Mouse (Mus musculus): ENCODE results near the gene Baz1a.

DNA sequence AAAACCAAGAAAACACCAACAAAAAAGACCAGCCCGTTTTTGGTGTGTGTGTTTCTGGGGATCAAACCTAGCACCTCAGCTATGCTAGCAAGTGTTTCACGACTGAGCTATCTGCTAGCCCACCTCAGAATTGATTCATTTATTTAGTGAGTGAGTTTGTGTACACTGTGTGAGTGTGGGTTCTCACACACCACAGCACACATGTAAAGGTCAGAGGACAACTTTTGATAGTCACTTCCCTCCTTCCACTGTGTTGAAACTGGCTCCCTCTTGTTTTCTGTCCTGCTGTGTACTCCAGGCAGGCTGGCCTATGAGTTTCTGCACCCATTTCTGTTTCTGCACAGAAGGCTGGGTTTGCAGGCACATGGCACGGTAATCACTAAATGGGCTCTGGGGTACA is 103.8 kb downstream of the Baz1a start:
- TF ChIP-seq CTCF (IDR thresholded peaks at IDR 0.05) (no peak), EP300 (IDR thresholded peaks at IDR 0.05) (no peak)

Data from lung, postnatal 0 days (tissue).